Mouse (Mus musculus) MEL (cell line): ENCODE measurements around the gene Otos.

Experiments
- EP300 ChIP-seq, 2 experiments: IDR thresholded peaks; 2 replicates each; pipeline ENCODE4 v1.6.1; 2011; ENCODE audit warnings: improper control_type of control experiment in 2 of 2, low read length in 2 of 2, low read depth in 1 of 2, mild to moderate bottlenecking in 1 of 2
- GATA1 ChIP-seq: IDR thresholded peaks from 2 replicates; pipeline ENCODE4 v1.6.1; 2011; ENCODE audit warnings: low read depth, low read length, improper control_type of control experiment
- MYB ChIP-seq: IDR thresholded peaks from 2 replicates; pipeline ENCODE4 v1.6.1; 2011; ENCODE audit warnings: mild to moderate bottlenecking, low read depth, low read length, improper control_type of control experiment
- MYC ChIP-seq: IDR thresholded peaks from 2 replicates; pipeline ENCODE4 v1.6.1; 2011; ENCODE audit warnings: low read depth, mild to moderate bottlenecking, low read length, improper control_type of control experiment, moderate library complexity

GRCm38 (mm10) chr1:92657025-92657820 lies 8.6 kb upstream of the Otos start:
- no peak for TF ChIP-seq MYB
- TF ChIP-seq EP300 (IDR thresholded peaks at IDR 0.05; ENCODE audit: low read depth in 1 of 2, low read length in 2 of 2): no peak
- TF ChIP-seq MYC: no peak
- no peak for TF ChIP-seq GATA1
